Mouse (Mus musculus) embryo, embryonic 11 days (tissue): Measurements from ENCODE around the gene Sec61b.
A peak's percentile ranks its signal among the peaks of the same experiment; 100 is the strongest.

ENCODE experiments used
- DNase-seq: peaks from one replicate; pipeline ENCODE4 v3.0.0-alpha.2; 2015

Gene Sec61b

GRCm38 (mm10) chr4:47492311-47493086, 18.0 kb downstream of the Sec61b start:
- DNase-seq: no peak

GRCm38 (mm10) chr4:47493456-47493855, 19.0 kb downstream of the Sec61b start:
- DNase-seq: no peak

- no peak for DNase-seq
These were observed 19.7 kb downstream of the Sec61b start for GRCm38 (mm10) chr4:47494137-47494536.

GRCm38 (mm10) chr4:47494686-47495085, 20.2 kb downstream of the Sec61b start:
- no peak for DNase-seq

GRCm38 (mm10) chr4:47497811-47498385, 23.4 kb downstream of the Sec61b start:
- no peak for DNase-seq

GRCm38 (mm10) chr4:47499121-47499545, 24.7 kb downstream of the Sec61b start:
- no peak for DNase-seq

- peak; percentile 73 for DNase-seq
These were observed 28.1 kb downstream of the Sec61b start for GRCm38 (mm10) chr4:47502546-47502971.

GRCm38 (mm10) chr4:47503045-47503444, 28.6 kb downstream of the Sec61b start:
- no peak for DNase-seq

GRCm38 (mm10) chr4:47504841-47505517, 30.5 kb downstream of the Sec61b start:
- peak; percentile 30 for DNase-seq

- no peak for DNase-seq
These were observed 44.2 kb downstream of the Sec61b start for GRCm38 (mm10) chr4:47518551-47519181.

- no peak for DNase-seq
These were observed 45.6 kb downstream of the Sec61b start for GRCm38 (mm10) chr4:47520076-47520475.

GRCm38 (mm10) chr4:47521884-47522605, 47.6 kb downstream of the Sec61b start:
- peak; percentile 57 for DNase-seq

GRCm38 (mm10) chr4:47529866-47530265, 55.4 kb downstream of the Sec61b start:
- no peak for DNase-seq
